Mouse (Mus musculus) embryonic stem cell, embryonic (primary cell): ENCODE data around the gene Ctnna3.
"Not testable (repeated sequence)": the region's sequence is repeated elsewhere in the genome, so short reads cannot be mapped to it uniquely, and the experiment has no call there.

Experiments
- CTCF ChIA-PET, 4 experiments: fragments of 300-600 bp in 2 of 4; fragments of 350-600 bp in 2 of 4; sonication (Branson Sonifier 250); formaldehyde crosslinking; loops; one replicate each; lab custom pipeline; 2022; ENCODE audit warnings: inconsistent platforms in 2 of 4; lab: Charles Lee
- POLR2A ChIA-PET, 4 experiments: fragments of 300-600 bp in 2 of 4; fragments of 350-600 bp in 2 of 4; sonication (Branson Sonifier 250); formaldehyde crosslinking; loops; one replicate each; lab custom pipeline; 2022; ENCODE audit warnings: antibody characterized with exemption in 4 of 4, inconsistent platforms in 1 of 4; lab: Charles Lee

Ctnna3 gene

DNA sequence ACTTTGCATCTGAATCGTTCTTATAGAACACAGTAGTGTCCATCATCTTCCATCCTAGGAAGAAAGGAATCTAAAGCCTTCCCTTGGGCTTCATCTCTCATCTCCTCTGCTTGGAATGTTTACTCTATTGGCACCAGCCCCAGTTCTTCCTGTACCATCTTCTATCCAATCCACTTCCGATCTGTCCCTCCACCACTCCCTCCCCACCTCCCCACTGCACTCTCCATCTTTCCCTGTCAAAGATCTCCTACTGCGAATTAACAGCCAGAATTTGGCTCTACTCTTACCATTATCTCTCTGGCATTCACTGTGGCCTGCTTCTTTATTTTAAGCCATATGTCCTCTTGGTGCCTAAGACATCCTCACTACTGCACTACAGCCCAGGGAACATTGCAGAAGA is 688.9 kb downstream of the Ctnna3 start:
- POLR2A ChIA-PET: no interaction called here

GRCm38 (mm10) chr10:64130397-64131150 is 700.7 kb downstream of the Ctnna3 start:
- ChIA-PET CTCF (no interaction called here), POLR2A (no interaction called here)

More for the DNA sequence above, 688.9 kb downstream of the Ctnna3 start:
- CTCF ChIA-PET: no interaction called here

GRCm38 (mm10) chr10:64133461-64133860 is 703.6 kb downstream of the Ctnna3 start:
- POLR2A ChIA-PET: no interaction called here
- CTCF ChIA-PET: no interaction called here

- ChIA-PET POLR2A (no interaction called here), CTCF (no interaction called here)
Observed at GRCm38 (mm10) chr10:64135481-64135880, 705.6 kb downstream of the Ctnna3 start.

- ChIA-PET CTCF (no interaction called here), POLR2A (no interaction called here)
Observed at GRCm38 (mm10) chr10:64146511-64146910, 716.6 kb downstream of the Ctnna3 start.

GRCm38 (mm10) chr10:64181696-64182095 is 751.8 kb downstream of the Ctnna3 start:
- CTCF ChIA-PET: no interaction called here

GRCm38 (mm10) chr10:64182731-64183130 is 752.8 kb downstream of the Ctnna3 start:
- ChIA-PET POLR2A (no interaction called here), CTCF (no interaction called here)

More at GRCm38 (mm10) chr10:64181696-64182095, 751.8 kb downstream of the Ctnna3 start:
- POLR2A ChIA-PET: no interaction called here

DNA sequence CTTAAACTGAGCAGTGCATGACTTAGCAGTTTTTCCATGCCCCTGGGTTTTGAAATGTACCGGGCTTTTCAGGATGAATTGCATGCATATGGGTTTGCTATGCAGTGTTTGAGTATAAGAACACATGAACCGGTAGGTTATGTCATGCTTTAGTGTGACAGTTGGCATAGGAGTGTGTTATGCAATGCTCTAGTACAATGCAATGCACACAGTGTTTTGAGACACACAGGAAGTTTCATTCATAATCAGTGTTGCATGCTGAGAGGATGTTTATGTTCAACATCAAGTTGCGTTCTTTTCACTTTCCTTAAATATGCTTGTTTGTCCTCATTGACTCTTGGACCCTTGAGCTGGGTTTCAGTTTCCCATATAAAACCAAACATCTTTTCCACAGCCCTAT is 758.1 kb downstream of the Ctnna3 start:
- POLR2A ChIA-PET: no interaction called here
- CTCF ChIA-PET: no interaction called here

DNA sequence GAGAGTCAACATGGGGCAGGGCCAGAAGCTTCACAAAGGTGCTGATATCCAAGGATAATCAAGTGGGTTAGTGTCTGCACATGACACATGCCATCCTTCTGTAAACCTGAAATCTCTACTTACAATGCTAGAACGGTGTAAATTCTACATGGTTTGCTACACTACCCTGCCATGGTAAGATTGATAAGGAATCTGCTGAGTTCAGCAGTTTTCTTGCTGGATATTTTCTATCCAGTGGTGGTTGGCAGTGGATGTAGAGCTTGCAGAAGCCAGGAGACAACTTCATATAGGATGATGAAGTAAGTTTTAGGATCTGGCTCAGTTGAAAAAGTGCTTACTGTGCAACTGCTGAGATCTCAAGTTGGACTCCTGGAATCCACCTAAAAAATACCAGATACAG is 767.7 kb downstream of the Ctnna3 start:
- CTCF ChIA-PET: no interaction called here

GRCm38 (mm10) chr10:64215632-64216031 is 785.7 kb downstream of the Ctnna3 start:
- CTCF ChIA-PET: no interaction called here
- POLR2A ChIA-PET: no interaction called here

More for the DNA sequence above, 767.7 kb downstream of the Ctnna3 start:
- POLR2A ChIA-PET: no interaction called here

DNA sequence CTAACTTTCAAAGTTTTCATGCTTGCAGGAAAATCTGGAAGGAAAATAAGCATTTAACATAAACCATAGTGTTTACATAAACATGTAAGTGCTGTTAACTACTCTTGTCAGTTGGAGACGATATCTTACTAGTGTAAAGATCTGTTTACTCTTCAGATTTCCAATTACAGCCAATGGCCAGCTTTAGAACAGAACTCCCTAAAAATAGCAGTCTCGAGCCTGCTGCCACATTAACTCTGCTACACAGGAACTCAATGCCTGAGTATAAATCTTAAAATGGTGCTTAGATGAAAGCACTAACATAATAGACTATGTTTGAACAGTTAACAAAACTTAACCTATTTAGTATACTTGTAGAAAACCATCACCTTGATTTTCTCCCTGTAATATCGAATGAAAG is 793.1 kb downstream of the Ctnna3 start:
- ChIA-PET POLR2A (no interaction called here), CTCF (no interaction called here)

GRCm38 (mm10) chr10:64224007-64224406 is 794.1 kb downstream of the Ctnna3 start:
- CTCF ChIA-PET: no interaction called here
- POLR2A ChIA-PET: no interaction called here

DNA sequence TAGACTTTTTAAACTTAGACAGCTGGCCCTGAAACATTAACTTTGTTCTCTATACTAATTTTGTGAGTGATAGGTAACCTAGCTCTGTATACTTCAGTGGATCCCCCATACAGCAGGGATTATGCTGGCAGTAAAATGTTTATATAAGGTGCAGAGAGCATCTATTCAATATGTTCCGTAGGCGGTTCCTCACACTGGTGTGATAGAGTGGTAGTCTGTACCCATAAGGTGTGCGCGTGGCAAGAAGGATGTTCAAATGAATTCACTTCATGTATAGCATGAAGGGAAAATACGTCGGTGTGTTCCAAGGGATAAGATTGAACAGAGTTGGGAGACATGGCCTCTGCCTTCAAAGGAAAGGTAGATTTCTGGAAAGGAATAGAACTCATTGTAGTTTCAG is 794.5 kb downstream of the Ctnna3 start:
- ChIA-PET CTCF (no interaction called here), POLR2A (no interaction called here)

DNA sequence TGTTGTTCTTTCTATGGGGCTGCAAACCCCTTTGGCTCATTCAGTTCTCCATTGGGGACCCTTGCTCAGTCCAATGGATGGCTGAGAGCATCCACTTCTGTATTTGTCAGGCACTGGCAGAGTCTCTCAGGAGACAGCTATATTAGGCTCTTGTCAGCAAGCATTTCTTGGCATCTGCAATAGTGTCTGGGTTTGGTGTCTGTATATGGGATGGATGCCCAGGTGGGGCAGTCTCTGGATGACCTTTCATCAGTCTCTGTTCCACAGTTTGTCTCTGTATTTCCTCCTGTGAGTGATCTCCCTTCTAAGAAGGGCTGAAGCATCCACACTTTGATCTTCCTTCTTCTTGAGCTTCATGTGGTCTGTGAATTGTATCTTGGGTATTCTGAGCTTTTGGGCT is 795.9 kb downstream of the Ctnna3 start:
- CTCF ChIA-PET, POLR2A ChIA-PET: not testable (repeated sequence)

- CTCF ChIA-PET: no interaction called here
- POLR2A ChIA-PET: interaction anchor here in 1 of 4 experiments (0.9 kb wide), 1 partner anchor 8 kb away, joined by 3 read pairs; no protein-coding TSS in a partner anchor
Observed at GRCm38 (mm10) chr10:64243421-64243820, 813.5 kb downstream of the Ctnna3 start.

- ChIA-PET POLR2A (no interaction called here), CTCF (no interaction called here)
Observed at GRCm38 (mm10) chr10:64268156-64268555, 838.3 kb downstream of the Ctnna3 start.

GRCm38 (mm10) chr10:64275143-64275542 is 845.2 kb downstream of the Ctnna3 start:
- ChIA-PET CTCF (no interaction called here), POLR2A (no interaction called here)

DNA sequence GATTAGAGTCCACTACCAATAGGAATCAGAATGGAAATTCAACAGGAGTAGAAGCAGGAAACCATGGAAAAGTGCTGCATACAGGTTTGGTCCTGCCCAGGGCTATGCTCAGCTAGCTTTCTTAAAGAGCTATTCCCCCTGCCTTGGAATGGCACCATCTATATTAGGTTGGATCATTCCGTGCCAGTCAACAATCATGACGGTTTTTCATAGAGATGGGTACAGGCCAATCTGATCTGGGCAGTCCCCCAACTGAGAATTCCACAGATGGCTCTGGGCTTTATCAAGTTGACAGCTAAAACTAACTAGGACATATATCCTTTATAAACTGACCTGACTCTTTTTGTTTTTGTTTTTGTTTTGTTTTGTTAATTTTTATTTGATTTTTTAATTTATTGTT is 848.9 kb downstream of the Ctnna3 start:
- ChIA-PET POLR2A (interaction anchor here in 1 of 4 experiments (0.7 kb wide), 1 partner anchor 192 kb away, joined by 3 read pairs; no protein-coding TSS in a partner anchor), CTCF (no interaction called here)

GRCm38 (mm10) chr10:64305802-64306201 is 875.9 kb downstream of the Ctnna3 start:
- ChIA-PET CTCF (no interaction called here), POLR2A (no interaction called here)

DNA sequence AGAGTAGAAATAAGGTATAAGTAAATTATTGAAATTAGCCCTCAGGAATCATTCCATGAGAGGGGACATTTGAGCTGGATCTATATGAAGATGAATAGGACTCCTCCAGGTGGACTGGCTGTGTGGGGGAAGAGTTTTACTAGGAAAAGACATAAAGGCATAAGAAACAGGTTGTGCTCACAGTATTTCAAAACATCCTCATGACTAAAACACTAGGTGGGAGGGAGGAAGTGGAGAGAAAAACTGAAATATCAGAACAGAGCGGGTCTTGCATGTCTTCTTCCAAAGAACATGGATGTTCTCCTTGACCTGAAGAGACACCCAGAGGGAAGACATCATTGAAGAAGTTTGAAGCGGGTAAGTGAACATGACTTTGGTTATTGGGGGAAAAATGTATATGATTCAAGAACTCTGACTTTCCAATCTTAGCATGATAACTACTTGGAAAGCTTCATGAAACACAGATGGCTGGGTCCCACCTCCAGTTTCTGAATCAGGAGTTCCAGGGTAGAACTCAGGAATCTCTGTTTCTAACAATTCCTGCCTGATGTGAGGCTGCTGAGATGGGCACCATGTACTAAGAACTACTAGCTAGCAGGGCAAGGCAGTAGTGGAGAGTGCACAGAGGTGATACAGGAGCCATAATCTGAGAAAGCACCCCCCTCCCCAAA is 881.9 kb downstream of the Ctnna3 start:
- CTCF ChIA-PET: no interaction called here

GRCm38 (mm10) chr10:64320332-64320731 is 890.4 kb downstream of the Ctnna3 start:
- CTCF ChIA-PET: no interaction called here

More for the DNA sequence above, 881.9 kb downstream of the Ctnna3 start:
- POLR2A ChIA-PET: no interaction called here

More at GRCm38 (mm10) chr10:64320332-64320731, 890.4 kb downstream of the Ctnna3 start:
- POLR2A ChIA-PET: no interaction called here
